Mouse (Mus musculus) brain, embryonic 14.5 days (tissue): ENCODE measurements around the gene Zdhhc14.

Experiments used
- CTCF ChIP-seq: fragments of 200-500 bp; IDR thresholded peaks from 2 replicates; pipeline ENCODE4 v1.5.1; 2012; ENCODE audit warnings: inconsistent platforms, mild to moderate bottlenecking, moderate library complexity, borderline replicate concordance; ENCODE audit not compliant: insufficient read depth, insufficient read length; ENCODE audit errors: extremely low read depth
- POLR2A ChIP-seq: fragments of 200-500 bp; IDR thresholded peaks from 2 replicates; pipeline ENCODE4 v1.6.1; 2012; ENCODE audit warnings: mild to moderate bottlenecking, inconsistent platforms, borderline replicate concordance; ENCODE audit not compliant: poor library complexity, insufficient read depth, insufficient read length, severe bottlenecking; ENCODE audit errors: extremely low read depth

DNA sequence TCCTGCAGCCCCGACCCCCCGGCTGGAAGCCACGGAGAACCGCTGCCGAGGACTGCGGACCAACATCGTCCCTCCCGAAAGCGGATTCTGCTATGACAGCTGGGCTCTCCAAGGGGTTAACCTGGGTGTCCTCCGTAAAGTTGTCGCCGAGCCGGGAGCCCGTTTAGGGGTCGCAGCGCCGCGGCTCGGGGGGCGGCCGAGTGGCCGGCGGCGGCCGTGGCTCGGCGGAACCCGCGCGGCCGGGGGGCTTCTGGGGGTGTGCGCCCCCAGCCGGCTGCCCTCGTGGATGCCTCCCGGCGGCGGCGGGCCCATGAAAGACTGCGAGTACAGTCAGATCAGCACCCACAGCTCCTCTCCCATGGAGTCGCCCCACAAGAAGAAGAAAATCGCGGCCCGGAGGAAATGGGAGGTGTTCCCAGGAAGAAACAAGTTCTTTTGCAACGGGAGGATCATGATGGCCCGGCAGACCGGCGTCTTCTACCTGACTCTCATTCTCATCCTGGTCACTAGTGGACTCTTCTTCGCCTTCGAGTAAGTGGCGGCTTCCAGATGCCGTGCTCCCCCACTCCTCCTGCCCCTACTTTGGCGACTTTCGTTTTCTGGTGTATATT, 909 bp downstream of the Zdhhc14 start:
- TF ChIP-seq CTCF (no peak), POLR2A (no peak)
